Mouse (Mus musculus): Measurements from ENCODE around the gene Adamts1. TPM values are rescaled to one million over a fixed set of nuclear protein-coding genes. Genes with fewer than 3 reads are reported as not detected.
A peak's percentile ranks its signal among the peaks of the same experiment; 100 is the strongest.

The Adamts1 gene
- polyA plus RNA-seq, 1 experiment from 2014 or later: 59.1 TPM

GRCm38 (mm10) chr16:85779775-85780174 is 23.1 kb downstream of the Adamts1 start:
- H3K9ac ChIP-seq (replicated peaks; ENCODE audit: low read depth): no peak overlapping the region
- DNase-seq (ENCODE audit: low spot score) (peak; percentile 85), ATAC-seq (no peak)
- H3K27me3 ChIP-seq (replicated peaks; ENCODE audit: insufficient read depth, low read length): no peaks in the 10 kb centered on the region
- no peak overlapping the region for H3K4me2 ChIP-seq (replicated peaks; ENCODE audit: low read depth, low read length)
- H3K9me3 ChIP-seq (ENCODE audit: low read length): no peaks in the 10 kb centered on the region
- H3K4me3 ChIP-seq (ENCODE audit: low read depth, low read length): no peak overlapping the region
- H3K36me3 ChIP-seq (ENCODE audit: insufficient read depth, low read length): no peaks in the 10 kb centered on the region
- TF ChIP-seq EP300 (IDR thresholded peaks at IDR 0.05): no peak
- TF ChIP-seq CTCF (IDR thresholded peaks at IDR 0.05): peak; percentile 68
- no peak overlapping the region for H3K27ac ChIP-seq (ENCODE audit: low read length)
- H3K4me1 ChIP-seq (ENCODE audit: insufficient read depth, low read depth, low read length): no peaks in the 10 kb centered on the region

- no peak overlapping the region for H3K27ac ChIP-seq (ENCODE audit: low read length)
- H3K9ac ChIP-seq (replicated peaks; ENCODE audit: low read depth): no peak overlapping the region
- H3K4me3 ChIP-seq (ENCODE audit: low read depth, low read length): no peak overlapping the region
- no peaks in the 10 kb centered on the region for H3K9me3 ChIP-seq (ENCODE audit: low read length)
- no peaks in the 10 kb centered on the region for H3K36me3 ChIP-seq (ENCODE audit: insufficient read depth, low read length)
- DNase-seq (ENCODE audit: low spot score) (no peak), ATAC-seq (no peak)
- 58% methylated on average over 3 of the region's 3 CpGs for WGBS
- H3K4me2 ChIP-seq (replicated peaks; ENCODE audit: low read depth, low read length): no peak overlapping the region
- no peak for TF ChIP-seq EP300 (IDR thresholded peaks at IDR 0.05)
- TF ChIP-seq CTCF (IDR thresholded peaks at IDR 0.05): no peak
- no peaks in the 10 kb centered on the region for H3K27me3 ChIP-seq (replicated peaks; ENCODE audit: insufficient read depth, low read length)
- no peaks in the 10 kb centered on the region for H3K4me1 ChIP-seq (ENCODE audit: insufficient read depth, low read depth, low read length)
Observed at GRCm38 (mm10) chr16:85772272-85772671, 30.6 kb downstream of the Adamts1 start.

GRCm38 (mm10) chr16:85767341-85767740 is 35.6 kb downstream of the Adamts1 start:
- Histone ChIP-seq H3K27ac (ENCODE audit: low read length) (no peak overlapping the region), H3K27me3 (replicated peaks; ENCODE audit: insufficient read depth, low read length) (no peaks in the 10 kb centered on the region), H3K36me3 (ENCODE audit: insufficient read depth, low read length) (no peaks in the 10 kb centered on the region), H3K4me3 (ENCODE audit: low read depth, low read length) (no peak overlapping the region), H3K9ac (replicated peaks; ENCODE audit: low read depth) (no peak overlapping the region), H3K4me2 (replicated peaks; ENCODE audit: low read depth, low read length) (no peak overlapping the region), H3K9me3 (ENCODE audit: low read length) (no peaks in the 10 kb centered on the region), H3K4me1 (ENCODE audit: insufficient read depth, low read depth, low read length) (no peaks in the 10 kb centered on the region)
- no peak for ATAC-seq
- 23% methylated on average over 4 of the region's 4 CpGs for WGBS
- no peak for DNase-seq (ENCODE audit: low spot score)
- TF ChIP-seq CTCF (IDR thresholded peaks at IDR 0.05): no peak
- TF ChIP-seq EP300 (IDR thresholded peaks at IDR 0.05): no peak

- Histone ChIP-seq H3K27ac (ENCODE audit: low read length) (no peak overlapping the region), H3K27me3 (replicated peaks; ENCODE audit: insufficient read depth, low read length) (no peaks in the 10 kb centered on the region), H3K4me2 (replicated peaks; ENCODE audit: low read depth, low read length) (no peak overlapping the region), H3K9ac (replicated peaks; ENCODE audit: low read depth) (no peak overlapping the region), H3K4me1 (ENCODE audit: insufficient read depth, low read depth, low read length) (no peaks in the 10 kb centered on the region), H3K9me3 (ENCODE audit: low read length) (no peaks in the 10 kb centered on the region), H3K36me3 (ENCODE audit: insufficient read depth, low read length) (no peaks in the 10 kb centered on the region), H3K4me3 (ENCODE audit: low read depth, low read length) (no peak overlapping the region)
- no peak for TF ChIP-seq EP300 (IDR thresholded peaks at IDR 0.05)
- TF ChIP-seq CTCF (IDR thresholded peaks at IDR 0.05): no peak
- ATAC-seq: no peak
- WGBS: 47% methylated on average over 8 of the region's 8 CpGs
- DNase-seq (ENCODE audit: low spot score): no peak
Observed at GRCm38 (mm10) chr16:85765697-85766096, 37.2 kb downstream of the Adamts1 start.

- H3K4me2 ChIP-seq (replicated peaks; ENCODE audit: low read depth, low read length): no peak overlapping the region
- no peaks in the 10 kb centered on the region for H3K36me3 ChIP-seq (ENCODE audit: insufficient read depth, low read length)
- TF ChIP-seq EP300 (IDR thresholded peaks at IDR 0.05) (no peak), CTCF (IDR thresholded peaks at IDR 0.05) (no peak)
- H3K9me3 ChIP-seq (ENCODE audit: low read length): no peaks in the 10 kb centered on the region
- no peak overlapping the region for H3K27ac ChIP-seq (ENCODE audit: low read length)
- H3K4me3 ChIP-seq (ENCODE audit: low read depth, low read length): no peak overlapping the region
- ATAC-seq (peak; percentile 26; the same call in 1 of the 2 replicates), DNase-seq (ENCODE audit: low spot score) (no peak)
- 60% methylated on average over 6 of the region's 6 CpGs for WGBS
- no peaks in the 10 kb centered on the region for H3K27me3 ChIP-seq (replicated peaks; ENCODE audit: insufficient read depth, low read length)
- no peaks in the 10 kb centered on the region for H3K4me1 ChIP-seq (ENCODE audit: insufficient read depth, low read depth, low read length)
- no peak overlapping the region for H3K9ac ChIP-seq (replicated peaks; ENCODE audit: low read depth)
Observed at GRCm38 (mm10) chr16:85765167-85765566, 37.7 kb downstream of the Adamts1 start.

GRCm38 (mm10) chr16:85762052-85762665 is 40.8 kb downstream of the Adamts1 start:
- Histone ChIP-seq H3K27ac (ENCODE audit: low read length) (no peak overlapping the region), H3K36me3 (ENCODE audit: insufficient read depth, low read length) (no peaks in the 10 kb centered on the region), H3K9ac (replicated peaks; ENCODE audit: low read depth) (no peak overlapping the region), H3K4me1 (ENCODE audit: insufficient read depth, low read depth, low read length) (no peaks in the 10 kb centered on the region), H3K9me3 (ENCODE audit: low read length) (no peaks in the 10 kb centered on the region), H3K4me3 (ENCODE audit: low read depth, low read length) (no peak overlapping the region), H3K27me3 (replicated peaks; ENCODE audit: insufficient read depth, low read length) (no peaks in the 10 kb centered on the region), H3K4me2 (replicated peaks; ENCODE audit: low read depth, low read length) (no peak overlapping the region)
- ATAC-seq (no peak), DNase-seq (ENCODE audit: low spot score) (no peak)
- 88% methylated on average over 10 of the region's 10 CpGs for WGBS
- TF ChIP-seq EP300 (IDR thresholded peaks at IDR 0.05) (no peak), CTCF (IDR thresholded peaks at IDR 0.05) (no peak)
